Mouse (Mus musculus) left cerebral cortex, adult 18-20 months (tissue): ENCODE measurements around the gene Nt5c2. TPM values are rescaled to one million over a fixed set of nuclear protein-coding genes. Genes with fewer than 3 reads are reported as not detected.

Experiments
- DNase-seq, 2 experiments: peaks; one replicate each; pipeline ENCODE4 v3.0.0; 2021 to 2022; ENCODE audit warnings: low spot score in 2 of 2, mixed read lengths in 1 of 2
- long read RNA-seq, 2 experiments: library from polyadenylated mRNA; stranded (forward); transcript quantifications; one replicate each; pipeline ENCODE4 v2.0.0; 2021
- total RNA-seq, 2 experiments: library from RNA; stranded (reverse); gene quantifications; 2 replicates each; pipeline ENCODE4 v1.2.3; 2021

Nt5c2 gene
- 10 to 100 TPM; 78.9 to 82.6 TPM for total RNA-seq
- long read RNA-seq, experiment 1, transcript Nt5c2-203 (18 exons, 3,148 nt): major isoform, 33 of 67 reads
- long read RNA-seq, experiment 1, transcript Nt5c2-202 (18 exons, 3,728 nt): minor isoform, 6 of 67 reads
- long read RNA-seq, experiment 1, partial matches to known transcripts: 4 of 67 reads
- long read RNA-seq, experiment 1, other reads (novel, unspliced or antisense): 23 of 67 reads
- long read RNA-seq, experiment 2, transcript Nt5c2-202 (18 exons, 3,728 nt): minor isoform, 9 of 65 reads
- long read RNA-seq, experiment 2, transcript Nt5c2-203 (18 exons, 3,148 nt): major isoform, 29 of 65 reads
- long read RNA-seq, experiment 2, partial matches to known transcripts: 4 of 65 reads
- long read RNA-seq, experiment 2, other reads (novel, unspliced or antisense): 21 of 65 reads

DNA sequence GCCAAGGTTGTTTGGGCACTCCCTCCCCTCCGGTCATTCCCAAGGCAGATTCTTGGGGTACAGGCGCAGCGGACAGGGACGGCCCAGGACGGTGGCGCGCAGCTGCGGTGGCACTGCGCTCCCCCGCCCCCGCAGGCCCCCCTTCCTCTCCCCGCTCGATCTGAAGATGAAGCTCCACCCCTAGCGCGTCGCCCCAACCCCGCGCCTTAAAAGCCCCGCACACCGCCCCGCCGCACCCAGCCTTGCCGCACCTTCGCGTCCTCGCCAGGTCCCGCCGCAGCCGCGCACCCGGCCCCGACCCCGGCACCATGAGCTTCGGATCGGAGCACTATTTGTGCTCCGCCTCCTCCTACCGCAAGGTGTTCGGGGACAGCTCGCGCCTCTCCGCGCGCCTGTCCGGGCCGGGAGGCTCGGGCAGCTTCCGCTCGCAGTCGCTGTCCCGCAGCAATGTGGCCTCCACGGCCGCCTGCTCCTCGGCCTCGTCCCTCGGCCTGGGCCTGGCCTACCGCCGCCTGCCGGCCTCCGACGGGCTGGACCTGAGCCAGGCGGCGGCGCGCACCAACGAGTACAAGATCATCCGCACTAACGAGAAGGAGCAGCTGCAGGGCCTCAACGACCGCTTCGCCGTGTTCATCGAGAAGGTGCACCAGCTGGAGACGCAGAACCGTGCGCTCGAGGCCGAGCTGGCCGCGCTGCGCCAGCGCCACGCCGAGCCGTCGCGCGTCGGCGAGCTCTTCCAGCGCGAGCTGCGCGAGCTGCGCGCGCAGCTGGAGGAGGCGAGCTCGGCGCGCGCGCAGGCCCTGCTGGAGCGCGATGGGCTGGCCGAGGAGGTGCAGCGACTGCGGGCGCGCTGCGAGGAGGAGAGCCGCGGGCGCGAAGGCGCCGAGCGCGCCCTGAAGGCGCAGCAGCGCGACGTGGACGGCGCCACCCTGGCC lies at the start of gene Nt5c2, which contains the start of gene Ina:
Nt5c2 (minus strand) TSS at position 707 of the 935 bp plus-strand sequence.
Ina (plus strand) TSS at position 252 of the 935 bp plus-strand sequence.
- DNase-seq: peak; percentile 74 to 80

DNA sequence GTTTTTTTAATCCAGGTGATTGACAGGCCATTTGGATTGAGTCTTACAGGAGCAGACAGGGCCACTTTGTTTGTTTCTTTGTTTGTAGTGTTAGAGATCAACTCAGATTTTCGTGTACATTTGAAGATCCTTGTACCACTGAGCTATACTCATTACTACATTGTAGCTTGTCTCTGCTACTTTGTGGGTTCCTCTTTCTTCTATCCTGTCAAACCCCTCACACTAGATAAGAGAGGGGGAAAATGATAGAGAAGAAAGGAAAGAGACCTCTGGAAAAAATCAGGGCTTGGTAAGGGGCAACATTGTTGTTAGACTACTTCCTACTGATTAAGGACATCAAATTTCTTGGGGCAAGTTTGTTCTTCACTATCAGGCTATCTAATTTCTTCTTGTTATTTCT lies 42.7 kb upstream of the Nt5c2 start:
- no peak for DNase-seq

DNA sequence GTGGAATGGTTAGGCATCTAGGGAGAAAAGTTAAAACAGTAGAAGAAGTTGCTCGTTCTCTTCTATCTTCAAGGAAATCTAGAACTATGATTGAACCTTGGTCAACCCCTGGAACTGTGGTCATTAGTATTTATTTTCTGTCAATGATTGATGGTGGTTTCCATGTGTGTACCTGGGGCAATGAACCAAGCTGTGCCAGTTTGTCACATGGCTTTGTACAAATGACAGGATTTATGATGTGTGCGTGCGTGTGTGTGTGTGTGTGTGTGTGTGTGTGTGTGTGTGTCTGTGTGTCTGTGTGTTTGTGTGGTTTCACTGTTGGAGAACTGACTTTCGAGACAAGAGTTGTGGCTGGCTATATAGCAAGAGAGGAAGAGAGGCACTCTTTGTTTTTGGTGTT lies 38.5 kb upstream of the Nt5c2 start:
- no peak for DNase-seq

DNA sequence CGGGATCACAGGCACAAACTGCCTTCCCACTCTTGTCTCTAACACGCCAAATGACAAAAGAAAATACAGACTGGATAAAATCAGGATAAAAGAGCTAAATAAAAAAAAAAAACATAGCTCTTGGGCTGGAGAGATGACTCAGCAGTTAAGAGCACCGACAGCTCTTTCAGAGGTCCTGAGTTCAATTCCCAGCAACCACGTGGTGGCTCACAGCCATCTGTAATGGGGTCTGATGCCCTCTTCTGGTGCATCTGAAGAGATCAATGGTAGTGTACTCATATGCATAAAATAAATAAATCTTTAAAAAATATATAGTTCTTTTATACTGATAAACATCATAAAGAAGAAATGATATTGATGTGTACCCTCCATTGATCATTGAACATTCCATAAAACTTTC lies 38.0 kb upstream of the Nt5c2 start:
- no peak for DNase-seq

DNA sequence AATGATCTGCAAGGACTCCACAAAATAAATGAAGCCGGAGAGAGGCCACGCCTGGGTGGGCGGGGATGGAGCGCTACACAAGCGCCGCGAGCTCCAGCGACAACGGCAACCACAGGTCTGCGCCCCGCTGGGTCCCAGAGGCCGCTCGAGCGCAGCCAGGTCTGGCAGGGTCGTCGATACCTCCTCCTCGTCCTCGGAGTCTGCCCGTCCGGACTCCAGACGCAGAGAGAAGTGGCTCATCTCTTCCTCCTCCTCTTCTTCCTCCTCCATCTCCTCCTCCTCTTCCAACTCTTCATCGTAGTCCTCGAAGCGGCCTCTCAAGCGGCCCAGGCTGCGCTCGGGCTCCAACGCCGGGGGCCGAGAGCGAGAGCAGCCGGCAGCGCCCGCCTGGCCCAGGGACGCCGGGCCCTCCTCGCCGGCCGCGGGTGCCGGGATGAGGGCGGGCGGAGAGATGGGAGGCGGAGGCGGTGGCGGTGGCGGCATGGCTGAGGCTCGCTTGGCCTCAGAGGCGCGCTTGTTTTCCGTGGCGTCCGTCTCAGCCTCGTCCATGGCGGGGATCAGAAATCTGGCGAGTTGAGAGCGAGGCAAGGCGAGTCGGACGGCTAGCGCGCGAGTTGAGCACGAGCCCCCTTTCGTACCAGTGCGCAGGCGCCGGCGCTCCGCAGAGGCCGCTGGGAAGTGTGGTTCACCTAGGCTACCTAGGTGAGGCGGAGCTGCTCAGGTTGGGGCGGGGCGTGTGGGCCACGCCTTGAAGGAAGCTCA lies 35.5 kb upstream of the Nt5c2 start, which contains the start of gene Pcgf6:
Pcgf6 (minus strand) TSS at position 636 of the 762 bp plus-strand sequence.
- DNase-seq: peak; percentile 86 to 88

DNA sequence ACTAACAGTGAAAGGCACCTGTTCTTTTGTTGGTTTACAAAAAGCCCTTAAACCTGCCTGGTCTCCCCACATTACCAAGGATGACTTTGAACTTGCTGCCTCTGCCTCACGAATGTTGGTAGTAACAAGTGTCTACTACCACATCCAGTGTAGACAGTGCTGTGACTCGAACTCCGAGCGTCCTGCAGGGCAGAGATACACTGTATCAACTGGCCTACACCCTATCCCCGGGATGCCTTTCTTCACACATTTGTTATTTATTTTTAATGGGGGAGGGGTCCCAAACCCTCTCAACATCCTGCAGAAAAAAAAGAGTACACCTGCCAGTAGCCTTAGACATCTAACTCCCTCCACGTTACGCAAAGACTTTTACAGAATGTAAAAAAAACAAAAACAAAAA lies 34.9 kb upstream of the Nt5c2 start:
- DNase-seq: no peak

DNA sequence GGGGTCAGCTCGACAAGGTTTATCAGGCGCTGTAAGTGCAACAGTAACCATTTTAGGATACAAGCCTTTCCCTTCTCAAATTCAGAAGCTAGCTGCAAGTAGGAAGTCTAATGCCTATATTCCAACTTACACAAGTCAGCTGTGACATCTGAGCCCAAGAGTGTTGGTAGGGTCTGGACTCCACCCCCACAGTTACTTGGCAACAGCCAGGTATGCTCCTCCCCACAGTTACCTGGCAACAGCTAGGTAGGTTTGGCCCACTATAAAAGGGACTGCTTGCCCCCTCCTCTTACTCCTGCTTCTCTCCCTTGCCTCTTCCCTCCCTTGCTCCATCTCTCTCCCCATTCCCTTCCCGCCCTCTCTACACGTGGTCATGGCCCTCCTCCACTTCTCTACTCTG lies 34.1 kb upstream of the Nt5c2 start:
- no peak for DNase-seq

DNA sequence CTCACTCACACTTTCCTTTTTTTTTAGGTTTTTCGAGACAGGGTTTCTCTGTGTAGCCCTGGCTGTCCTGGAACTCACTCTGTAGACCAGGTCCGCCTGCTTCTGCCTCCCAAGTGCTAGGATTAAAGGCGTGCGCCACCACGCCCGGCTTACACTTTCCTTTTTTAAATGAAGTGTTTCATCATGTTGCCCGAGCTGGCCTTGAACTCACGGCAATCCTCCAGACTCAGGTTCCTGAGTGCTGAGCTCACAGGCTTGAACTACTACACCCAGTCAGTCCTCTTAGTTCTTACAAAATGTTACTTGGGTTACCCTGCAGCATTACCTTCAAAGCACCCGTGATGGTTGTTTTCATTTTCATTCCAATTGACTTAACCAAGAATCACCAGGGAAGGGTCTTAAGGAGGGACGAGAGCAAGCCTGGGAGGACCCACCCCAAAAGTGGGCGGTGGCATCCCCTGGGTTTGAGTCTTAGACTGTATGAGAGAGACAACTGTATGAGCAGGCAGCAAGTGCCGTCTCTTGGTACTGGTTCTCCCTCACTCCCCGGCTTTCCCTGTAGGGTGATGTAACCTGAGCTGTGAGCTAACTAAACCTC lies 32.4 kb upstream of the Nt5c2 start:
- DNase-seq: no peak

DNA sequence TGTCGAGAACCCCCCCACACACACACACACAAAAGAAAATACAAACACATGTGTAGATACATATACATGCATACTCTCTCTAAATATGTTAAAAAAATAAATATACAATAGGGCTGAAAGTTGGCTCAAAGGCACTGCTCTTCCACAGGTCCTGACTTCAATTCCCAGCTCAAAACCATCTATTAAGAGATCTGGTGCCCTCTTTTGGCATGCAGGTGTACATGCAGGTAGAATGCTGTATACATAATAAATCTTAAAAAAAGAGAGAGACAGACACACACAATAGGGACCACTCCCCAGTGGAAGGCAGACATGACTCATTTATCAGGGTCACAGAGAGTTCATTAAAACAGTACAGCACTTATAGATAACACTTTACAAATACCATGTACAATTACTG lies 31.4 kb upstream of the Nt5c2 start:
- DNase-seq: no peak

DNA sequence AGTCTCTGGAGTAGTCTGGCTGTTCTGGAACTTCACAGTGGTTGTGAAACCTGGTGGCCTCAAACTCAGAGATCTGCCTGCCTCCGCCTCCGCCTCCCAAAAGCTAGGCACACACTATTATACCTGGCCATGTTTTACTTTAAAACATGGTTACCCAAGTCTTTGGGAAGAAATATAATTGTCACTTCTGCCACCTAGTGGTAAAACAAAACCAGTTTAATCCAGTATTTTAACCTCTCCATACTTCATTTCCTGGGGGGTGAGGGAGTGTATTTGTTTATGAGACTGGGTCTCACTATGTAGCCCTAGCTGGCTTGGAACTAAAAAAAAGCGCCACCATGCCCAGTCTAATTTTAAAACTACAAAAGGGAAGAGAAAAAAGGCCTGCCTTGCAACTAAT lies 28.7 kb upstream of the Nt5c2 start:
- no peak for DNase-seq

DNA sequence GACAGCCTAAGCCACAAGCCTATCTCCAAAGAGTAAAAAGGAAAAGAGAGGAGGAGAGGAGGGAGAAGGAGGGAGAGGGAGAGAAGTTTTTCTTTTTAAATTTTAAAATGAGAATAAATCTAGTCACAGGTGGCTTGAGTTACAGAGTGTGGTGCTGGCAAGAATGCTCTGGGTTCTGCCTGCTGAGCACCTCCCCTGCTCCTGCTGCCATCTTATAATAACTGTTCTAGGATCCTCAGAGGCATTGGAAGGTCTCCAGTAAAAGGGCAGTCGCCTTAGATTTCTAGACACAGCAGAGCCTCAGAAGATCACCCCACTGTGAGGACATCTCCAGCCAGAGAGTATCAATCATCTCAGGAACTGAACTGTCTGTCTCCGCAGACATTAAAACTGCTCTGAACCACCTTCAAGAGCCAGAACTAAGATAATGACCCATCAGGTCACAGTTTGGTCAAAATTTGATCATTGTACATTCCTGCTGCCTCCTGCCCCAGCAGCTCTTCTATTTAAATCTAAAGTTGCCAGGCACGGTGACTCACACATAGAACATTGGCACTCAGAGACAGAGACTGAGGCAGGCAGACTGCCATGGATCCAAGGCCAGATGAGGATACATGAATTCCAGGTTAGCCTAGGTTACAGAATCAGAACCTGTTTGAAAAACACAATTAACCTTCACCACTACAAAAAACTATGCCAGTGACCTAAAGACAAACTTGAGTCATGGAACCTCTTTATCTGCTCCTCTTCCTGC lies 25.9 kb upstream of the Nt5c2 start:
- peak in 1 of 2 experiments; percentile 27 for DNase-seq

DNA sequence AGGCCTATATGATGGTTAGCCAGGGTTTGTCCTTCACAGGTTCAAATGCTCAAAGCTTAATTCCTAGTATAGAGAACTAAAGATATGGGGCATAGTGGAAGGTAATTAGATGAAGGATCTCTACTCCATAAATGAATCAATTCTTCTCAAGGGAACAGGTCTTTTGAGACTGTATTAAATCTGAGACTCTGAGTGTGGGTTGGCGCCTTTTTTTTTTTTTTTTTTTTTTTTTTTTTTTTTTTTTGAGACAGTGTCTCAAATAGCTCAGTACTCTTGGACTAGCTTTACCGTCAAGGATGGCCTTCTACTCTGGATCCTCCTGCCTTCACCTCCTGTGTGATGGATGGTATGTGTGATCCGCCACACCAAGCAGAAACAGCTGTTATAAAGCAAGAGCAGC lies 21.6 kb upstream of the Nt5c2 start:
- DNase-seq: no peak

DNA sequence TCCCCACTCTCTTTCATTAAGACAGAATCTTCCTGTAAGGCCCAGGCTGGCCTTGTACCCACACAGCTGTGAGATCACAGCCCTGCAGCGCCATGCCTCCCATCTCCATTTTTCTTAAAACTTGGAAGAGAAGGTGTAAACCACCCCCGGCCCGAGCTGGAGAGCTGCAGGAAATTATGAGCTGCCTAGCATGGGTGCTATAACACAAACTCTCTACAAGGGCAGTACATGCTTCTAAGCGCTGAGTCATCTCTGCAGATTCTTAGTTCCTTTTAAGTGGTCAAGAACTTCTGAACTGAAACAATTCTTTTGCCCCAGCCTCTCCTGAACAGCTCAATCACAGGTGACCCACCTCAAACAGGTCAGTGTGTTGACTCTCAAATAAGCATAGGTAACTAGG lies 20.0 kb upstream of the Nt5c2 start:
- peak; percentile 63 to 76 for DNase-seq

DNA sequence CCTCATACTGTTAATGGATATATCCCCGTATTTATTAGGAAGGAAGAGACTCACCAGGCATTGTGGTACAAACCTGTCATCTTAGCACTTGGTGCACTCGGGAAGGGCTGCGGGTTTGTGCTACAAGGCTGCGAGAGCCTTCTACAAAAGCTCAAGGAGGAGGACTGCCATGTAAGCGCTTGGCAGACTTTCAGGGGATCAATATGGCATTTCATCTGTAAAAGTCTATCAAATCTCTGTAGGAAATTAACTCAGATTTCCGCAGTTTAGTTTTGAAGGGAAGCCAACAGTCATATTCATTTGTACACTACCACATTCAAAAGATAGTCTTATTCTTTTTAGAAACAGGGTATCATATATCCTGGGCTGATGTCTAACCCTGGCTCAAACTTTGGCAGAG lies 16.8 kb upstream of the Nt5c2 start:
- DNase-seq: no peak

DNA sequence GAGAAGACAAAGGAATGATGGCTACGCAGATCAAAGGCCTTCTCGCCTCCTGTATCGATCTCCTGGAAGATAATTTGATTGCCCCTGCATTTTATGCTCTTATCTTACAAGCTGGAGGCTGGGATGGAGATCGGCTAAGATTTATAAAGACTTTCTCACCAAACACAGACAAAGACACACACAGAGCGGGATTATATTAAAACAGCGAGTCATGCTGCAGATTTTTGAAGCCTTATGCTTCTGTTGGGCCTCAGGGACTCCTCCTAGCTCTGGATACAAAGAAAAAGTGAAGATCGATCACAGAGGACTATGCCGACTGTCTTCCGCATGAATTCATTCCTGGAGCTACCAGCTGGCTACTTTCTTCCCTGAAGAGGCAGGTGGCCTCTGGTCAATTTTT lies 14.8 kb upstream of the Nt5c2 start:
- DNase-seq: no peak

DNA sequence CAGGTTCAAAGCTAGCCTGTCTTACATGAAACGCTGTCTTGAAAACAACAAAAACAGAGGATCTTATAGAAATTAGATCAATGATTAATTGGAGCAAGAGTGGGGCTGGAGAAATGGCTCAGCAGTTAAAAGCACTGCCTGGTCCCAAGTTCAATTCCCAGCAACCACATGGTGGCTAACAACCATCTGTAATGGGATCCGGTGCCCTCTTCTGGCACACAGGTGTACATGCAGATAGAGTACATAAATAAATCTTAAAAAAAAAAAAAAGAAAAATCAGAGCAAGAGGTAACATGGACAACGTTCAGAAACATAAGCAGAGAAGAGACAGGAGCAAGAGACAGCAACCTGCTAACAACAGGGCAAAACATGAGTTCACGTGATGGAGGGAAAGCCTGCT lies 11.6 kb upstream of the Nt5c2 start:
- no peak for DNase-seq

DNA sequence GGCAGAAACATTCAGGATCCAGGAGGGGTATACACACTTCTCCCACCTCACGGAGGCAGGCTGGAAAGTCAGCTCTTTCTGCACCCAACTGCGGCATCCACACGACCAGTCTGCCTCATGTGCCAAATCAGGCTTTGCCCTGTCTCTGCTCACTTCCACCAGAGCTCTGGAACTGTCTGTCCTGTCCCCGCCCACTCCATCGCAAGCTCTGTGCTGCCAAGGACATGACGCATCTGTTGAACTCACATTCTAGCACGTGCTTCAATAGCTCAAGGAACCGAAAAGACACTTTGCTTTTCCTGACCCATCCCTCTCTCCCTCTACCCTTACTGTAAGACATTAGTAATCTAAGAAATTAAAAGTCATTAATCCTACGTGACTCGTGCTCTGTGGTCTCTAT lies 10.0 kb upstream of the Nt5c2 start:
- peak; percentile 60 to 64 for DNase-seq

DNA sequence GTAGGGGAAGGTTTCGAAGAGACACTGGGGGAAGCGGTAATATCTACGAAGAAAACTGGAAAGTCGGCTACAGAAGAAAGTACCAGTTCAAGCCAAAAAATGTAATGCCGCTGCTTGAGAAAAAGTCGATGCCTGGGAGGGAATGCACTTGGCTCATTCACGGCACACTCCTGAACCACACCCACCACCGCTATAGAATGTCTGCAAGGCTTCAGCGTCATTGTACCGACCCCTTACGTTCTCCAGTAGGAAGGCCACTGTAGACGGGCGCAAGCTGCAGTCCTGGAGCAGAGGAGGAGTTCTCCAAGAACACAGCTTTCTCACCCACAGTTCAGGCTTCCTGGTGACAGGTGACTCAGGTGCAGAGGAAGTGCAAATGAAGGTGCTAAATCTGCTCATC lies 8.6 kb upstream of the Nt5c2 start:
- DNase-seq: no peak

DNA sequence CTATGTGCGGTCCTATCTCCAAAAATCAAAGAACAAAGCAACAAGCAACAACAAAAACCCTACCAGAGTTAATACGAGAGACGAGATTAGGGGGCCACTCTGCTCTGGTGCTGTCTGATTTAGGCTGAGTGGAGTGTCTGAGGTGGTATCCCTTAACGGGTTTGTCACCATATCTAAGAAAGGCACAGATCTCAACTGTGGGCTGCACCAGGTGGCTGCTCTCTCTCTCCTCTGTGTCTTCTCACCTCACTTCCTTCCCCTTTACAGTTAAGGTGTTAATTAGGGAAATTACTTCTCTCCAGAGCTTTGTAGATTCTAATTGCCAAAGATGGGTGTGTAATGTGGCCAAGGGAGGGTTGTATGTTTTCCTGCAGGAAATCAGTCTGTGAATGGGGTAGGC lies 7.8 kb upstream of the Nt5c2 start:
- no peak for DNase-seq

DNA sequence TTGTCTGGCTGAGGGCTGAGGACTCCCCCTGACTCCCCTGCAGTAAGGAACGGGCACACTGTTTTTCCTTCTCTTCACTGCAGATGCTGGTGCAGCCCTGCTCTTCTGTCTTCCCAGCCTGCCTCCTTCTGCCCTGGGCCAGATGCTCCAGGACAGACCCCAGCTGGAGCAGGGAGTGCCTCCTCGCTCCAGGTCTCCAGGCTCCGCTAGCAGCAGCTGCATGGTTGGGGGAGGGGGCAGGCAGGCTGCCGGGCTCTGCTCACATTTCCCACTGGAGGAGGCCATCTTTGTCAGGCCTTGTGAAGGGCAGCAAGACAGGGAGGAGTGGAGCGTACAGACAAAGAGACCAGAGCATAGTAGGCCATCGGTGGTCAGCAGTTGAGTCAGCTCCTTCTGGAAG lies 4.4 kb upstream of the Nt5c2 start:
- no peak for DNase-seq
